Mouse (Mus musculus): ENCODE measurements around the gene Ilkap. TPM values are rescaled to one million over a fixed set of nuclear protein-coding genes. Genes with fewer than 3 reads are reported as not detected.

The Ilkap gene
- polyA plus RNA-seq, 1 experiment from 2014 or later, result 165 TPM

- Histone ChIP-seq H3K9me3 (no peaks in the 10 kb centered on the region), H3K4me1 (replicated peaks) (peaks cover 10% of the 10 kb centered on the region), H3K4me3 (no peak overlapping the region), H3K27me3 (ENCODE audit: insufficient read depth, poor library complexity, severe bottlenecking) (peaks cover 14% of the 10 kb centered on the region), H3K36me3 (no peaks in the 10 kb centered on the region), H3K27ac (no peak overlapping the region)
- DNase-seq (ENCODE audit: low spot score), result no peak
- WGBS, result 88% methylated on average over 7 of the region's 7 CpGs
Measured at GRCm38 (mm10) chr1:91337355-91337754, 61.3 kb downstream of the Ilkap start.

DNA sequence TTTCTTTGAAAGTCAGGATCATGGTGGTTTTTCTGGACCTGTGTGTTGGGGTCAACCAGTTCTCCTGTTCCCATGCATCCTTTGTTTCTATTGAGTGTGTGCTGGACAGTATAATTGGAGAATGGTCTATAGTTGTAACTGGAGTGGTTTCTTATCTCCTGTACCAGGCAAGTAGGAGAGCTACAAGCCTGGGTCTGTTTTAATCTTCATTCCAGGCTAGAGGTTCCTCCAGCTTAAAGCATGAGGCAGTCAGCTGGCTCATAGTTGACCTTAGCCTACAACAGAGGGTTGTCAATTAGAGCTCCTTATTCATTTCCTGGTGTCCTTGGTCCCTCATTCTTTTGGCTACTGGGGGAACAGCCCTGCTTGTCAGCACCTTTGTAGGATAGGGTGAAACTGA is 65.0 kb downstream of the Ilkap start:
- Histone ChIP-seq H3K27ac (no peak overlapping the region), H3K4me3 (no peak overlapping the region), H3K4me1 (replicated peaks) (peaks cover 8% of the 10 kb centered on the region), H3K27me3 (ENCODE audit: insufficient read depth, poor library complexity, severe bottlenecking) (no peaks in the 10 kb centered on the region), H3K9me3 (no peaks in the 10 kb centered on the region), H3K36me3 (no peaks in the 10 kb centered on the region)
- DNase-seq (ENCODE audit: low spot score), result no peak

- no peaks in the 10 kb centered on the region for H3K9me3 ChIP-seq
- no peak for DNase-seq (ENCODE audit: low spot score)
- no peak overlapping the region for H3K27ac ChIP-seq
- H3K36me3 ChIP-seq, result no peaks in the 10 kb centered on the region
- H3K4me3 ChIP-seq, result no peak overlapping the region
- WGBS, result 59% methylated on average over 4 of the region's 4 CpGs
- 0 out of 2 replicates have a peak, but pooled peaks cover 3% of the 10 kb centered on the region for H3K4me1 ChIP-seq (replicated peaks)
- no peaks in the 10 kb centered on the region for H3K27me3 ChIP-seq (ENCODE audit: insufficient read depth, poor library complexity, severe bottlenecking)
Measured at GRCm38 (mm10) chr1:91332102-91332501, 66.5 kb downstream of the Ilkap start.

- H3K9me3 ChIP-seq, result no peaks in the 10 kb centered on the region
- H3K4me1 ChIP-seq (replicated peaks), result peaks cover 25% of the 10 kb centered on the region
- no peak overlapping the region for H3K4me3 ChIP-seq
- H3K36me3 ChIP-seq, result no peaks in the 10 kb centered on the region
- 80% methylated on average over 4 of the region's 4 CpGs for WGBS
- H3K27me3 ChIP-seq (ENCODE audit: insufficient read depth, poor library complexity, severe bottlenecking), result no peaks in the 10 kb centered on the region
- no peak overlapping the region for H3K27ac ChIP-seq
- DNase-seq (ENCODE audit: low spot score), result no peak
Measured at GRCm38 (mm10) chr1:91325488-91326042, 73.0 kb downstream of the Ilkap start.

GRCm38 (mm10) chr1:91324646-91325045 is 74.0 kb downstream of the Ilkap start:
- H3K27me3 ChIP-seq (ENCODE audit: insufficient read depth, poor library complexity, severe bottlenecking), result no peaks in the 10 kb centered on the region
- H3K4me3 ChIP-seq, result no peak overlapping the region
- H3K36me3 ChIP-seq, result no peaks in the 10 kb centered on the region
- no peak overlapping the region for H3K27ac ChIP-seq
- 71% methylated on average over 2 of the region's 2 CpGs for WGBS
- H3K9me3 ChIP-seq, result no peaks in the 10 kb centered on the region
- DNase-seq (ENCODE audit: low spot score), result no peak
- peaks cover 25% of the 10 kb centered on the region for H3K4me1 ChIP-seq (replicated peaks)

Other genes starting within 250 kb of the Ilkap start
- 0.51 and 0.81 TPM in 2 replicates for gene Ramp1, start 219.0 kb downstream of the Ilkap start, polyA plus RNA-seq (2016; fragmentation: Nextera tagmentation; extraction: Ambion mirVana)
- 86.2 and 87.1 TPM in 2 replicates for gene Ube2f, start 148.5 kb downstream of the Ilkap start, polyA plus RNA-seq (2016; fragmentation: Nextera tagmentation; extraction: Ambion mirVana)
- gene Scly, start 100.5 kb downstream of the Ilkap start, polyA plus RNA-seq (2016; fragmentation: Nextera tagmentation; extraction: Ambion mirVana), result 17.9 and 19.1 TPM in 2 replicates
- 0.05 TPM in 1 of 2 replicates, not detected in the other for gene Espnl, start 76.7 kb downstream of the Ilkap start, polyA plus RNA-seq (2016; fragmentation: Nextera tagmentation; extraction: Ambion mirVana)
- 0.35 and 0.47 TPM in 2 replicates for gene Klhl30, start 47.8 kb downstream of the Ilkap start, polyA plus RNA-seq (2016; fragmentation: Nextera tagmentation; extraction: Ambion mirVana)
- gene Erfe, start 32.4 kb downstream of the Ilkap start, polyA plus RNA-seq (2016; fragmentation: Nextera tagmentation; extraction: Ambion mirVana), result 0.85 and 1.7 TPM in 2 replicates
- 285 and 401 TPM in 2 replicates for gene Hes6, start 15.2 kb upstream of the Ilkap start, polyA plus RNA-seq (2016; fragmentation: Nextera tagmentation; extraction: Ambion mirVana)
- gene Per2, start 60.5 kb upstream of the Ilkap start, polyA plus RNA-seq (2016; fragmentation: Nextera tagmentation; extraction: Ambion mirVana), result 1.9 and 2.4 TPM in 2 replicates
- gene Traf3ip1, start 95.8 kb upstream of the Ilkap start, polyA plus RNA-seq (2016; fragmentation: Nextera tagmentation; extraction: Ambion mirVana), result 9.3 and 11.0 TPM in 2 replicates
- 8.9 and 10.8 TPM in 2 replicates for gene Asb1, start 141.7 kb upstream of the Ilkap start, polyA plus RNA-seq (2016; fragmentation: Nextera tagmentation; extraction: Ambion mirVana)

All from hindbrain, embryonic 10.5 days (tissue).